Mouse (Mus musculus): ENCODE measurements around the gene Trove2. TPM values are rescaled to one million over a fixed set of nuclear protein-coding genes. Genes with fewer than 3 reads are reported as not detected.

Gene Trove2
- 17.4 and 19.4 TPM in 2 replicates for polyA plus RNA-seq (2014; fragmentation: Nextera tagmentation; extraction: Ambion mirVana)

- Histone ChIP-seq H3K9me3 (ENCODE audit: control insufficient read depth, low read length) (no peaks in the 10 kb centered on the region), H3K9ac (ENCODE audit: low read depth, low read length) (peak within 1 kb of the TSS; percentile 91), H3K27ac (replicated peaks; ENCODE audit: low read depth, low read length) (peak within 1 kb of the TSS; percentile 80), H3K4me2 (ENCODE audit: low read depth, low read length) (peak within 1 kb of the TSS; percentile 91), H3K36me3 (ENCODE audit: control insufficient read depth, insufficient read depth, low read length) (0 out of 2 replicates have a peak, but pooled peaks cover 3% of the 10 kb centered on the region), H3K4me1 (ENCODE audit: control insufficient read depth, insufficient read depth, low read length) (peaks cover 23% of the 10 kb centered on the region), H3K4me3 (ENCODE audit: low read depth, low read length) (peak within 1 kb of the TSS; percentile 90), H3K27me3 (replicated peaks; ENCODE audit: control insufficient read depth, insufficient read depth, low read length) (no peaks in the 10 kb centered on the region)
- WGBS = under 1% methylated on average over 45 of the region's 84 CpGs
- ATAC-seq (ENCODE audit: low read depth) (peak; percentile 97), DNase-seq (ENCODE audit: low spot score) (peak; percentile 99)
These were observed at the start of gene Trove2, which contains the start of gene Uchl5 for GRCm38 (mm10) chr1:143776446-143777411. Trove2 (minus strand) TSS chr1:143777068. Uchl5 (plus strand) TSS chr1:143777272.

GRCm38 (mm10) chr1:143822677-143823076 lies 45.8 kb upstream of the Trove2 start:
- DNase-seq (ENCODE audit: low spot score) (no peak), ATAC-seq (ENCODE audit: low read depth) (no peak)
- Histone ChIP-seq H3K4me1 (ENCODE audit: control insufficient read depth, insufficient read depth, low read length) (0 out of 2 replicates have a peak, but pooled peaks cover 3% of the 10 kb centered on the region), H3K9me3 (ENCODE audit: control insufficient read depth, low read length) (no peaks in the 10 kb centered on the region), H3K36me3 (ENCODE audit: control insufficient read depth, insufficient read depth, low read length) (no peaks in the 10 kb centered on the region), H3K27ac (replicated peaks; ENCODE audit: low read depth, low read length) (no peak overlapping the region), H3K27me3 (replicated peaks; ENCODE audit: control insufficient read depth, insufficient read depth, low read length) (no peaks in the 10 kb centered on the region), H3K4me2 (ENCODE audit: low read depth, low read length) (no peak overlapping the region), H3K9ac (ENCODE audit: low read depth, low read length) (no peak overlapping the region), H3K4me3 (ENCODE audit: low read depth, low read length) (no peak overlapping the region)
- WGBS = 85% methylated on average over 3 of the region's 3 CpGs

GRCm38 (mm10) chr1:143820096-143820877 lies 43.4 kb upstream of the Trove2 start:
- ATAC-seq (ENCODE audit: low read depth) (no peak), DNase-seq (ENCODE audit: low spot score) (peak; percentile 49)
- Histone ChIP-seq H3K27ac (replicated peaks; ENCODE audit: low read depth, low read length) (no peak overlapping the region; the same call in 1 of the 2 replicates), H3K9ac (ENCODE audit: low read depth, low read length) (no peak overlapping the region), H3K4me3 (ENCODE audit: low read depth, low read length) (no peak overlapping the region), H3K36me3 (ENCODE audit: control insufficient read depth, insufficient read depth, low read length) (no peaks in the 10 kb centered on the region), H3K9me3 (ENCODE audit: control insufficient read depth, low read length) (no peaks in the 10 kb centered on the region), H3K4me2 (ENCODE audit: low read depth, low read length) (no peak overlapping the region), H3K27me3 (replicated peaks; ENCODE audit: control insufficient read depth, insufficient read depth, low read length) (no peaks in the 10 kb centered on the region), H3K4me1 (ENCODE audit: control insufficient read depth, insufficient read depth, low read length) (0 out of 2 replicates have a peak, but pooled peaks cover 3% of the 10 kb centered on the region)
- 76% methylated on average over 2 of the region's 2 CpGs for WGBS

- WGBS = 43% methylated on average over 7 of the region's 7 CpGs
- H3K9ac ChIP-seq (ENCODE audit: low read depth, low read length) = no peak overlapping the region
- no peaks in the 10 kb centered on the region for H3K27me3 ChIP-seq (replicated peaks; ENCODE audit: control insufficient read depth, insufficient read depth, low read length)
- ATAC-seq (ENCODE audit: low read depth) = peak; percentile 91
- H3K27ac ChIP-seq (replicated peaks; ENCODE audit: low read depth, low read length) = no peak overlapping the region
- peak; percentile 76 for DNase-seq (ENCODE audit: low spot score)
- H3K4me2 ChIP-seq (ENCODE audit: low read depth, low read length) = no peak overlapping the region
- H3K36me3 ChIP-seq (ENCODE audit: control insufficient read depth, insufficient read depth, low read length) = no peaks in the 10 kb centered on the region
- H3K4me1 ChIP-seq (ENCODE audit: control insufficient read depth, insufficient read depth, low read length) = no peaks in the 10 kb centered on the region
- no peaks in the 10 kb centered on the region for H3K9me3 ChIP-seq (ENCODE audit: control insufficient read depth, low read length)
- H3K4me3 ChIP-seq (ENCODE audit: low read depth, low read length) = no peak overlapping the region
These were observed 37.0 kb upstream of the Trove2 start for GRCm38 (mm10) chr1:143813676-143814360.

GRCm38 (mm10) chr1:143809062-143809461 lies 32.2 kb upstream of the Trove2 start:
- Histone ChIP-seq H3K4me2 (ENCODE audit: low read depth, low read length) (no peak overlapping the region), H3K36me3 (ENCODE audit: control insufficient read depth, insufficient read depth, low read length) (peaks cover 11% of the 10 kb centered on the region), H3K4me1 (ENCODE audit: control insufficient read depth, insufficient read depth, low read length) (no peaks in the 10 kb centered on the region), H3K9me3 (ENCODE audit: control insufficient read depth, low read length) (no peaks in the 10 kb centered on the region), H3K4me3 (ENCODE audit: low read depth, low read length) (no peak overlapping the region), H3K9ac (ENCODE audit: low read depth, low read length) (no peak overlapping the region), H3K27ac (replicated peaks; ENCODE audit: low read depth, low read length) (no peak overlapping the region), H3K27me3 (replicated peaks; ENCODE audit: control insufficient read depth, insufficient read depth, low read length) (no peaks in the 10 kb centered on the region)
- WGBS = 94% methylated on average over 6 of the region's 6 CpGs
- DNase-seq (ENCODE audit: low spot score) = no peak
- ATAC-seq (ENCODE audit: low read depth) = no peak

GRCm38 (mm10) chr1:143803537-143803936 lies 26.7 kb upstream of the Trove2 start:
- no peak overlapping the region for H3K27ac ChIP-seq (replicated peaks; ENCODE audit: low read depth, low read length)
- ATAC-seq (ENCODE audit: low read depth) (peak; percentile 72; the same call in 1 of the 2 replicates), DNase-seq (ENCODE audit: low spot score) (peak; percentile 92)
- no peaks in the 10 kb centered on the region for H3K4me1 ChIP-seq (ENCODE audit: control insufficient read depth, insufficient read depth, low read length)
- H3K9me3 ChIP-seq (ENCODE audit: control insufficient read depth, low read length) = no peaks in the 10 kb centered on the region
- H3K4me3 ChIP-seq (ENCODE audit: low read depth, low read length) = no peak overlapping the region
- H3K9ac ChIP-seq (ENCODE audit: low read depth, low read length) = no peak overlapping the region
- H3K36me3 ChIP-seq (ENCODE audit: control insufficient read depth, insufficient read depth, low read length) = peaks cover 13% of the 10 kb centered on the region
- H3K4me2 ChIP-seq (ENCODE audit: low read depth, low read length) = no peak overlapping the region
- 34% methylated on average over 4 of the region's 4 CpGs for WGBS
- H3K27me3 ChIP-seq (replicated peaks; ENCODE audit: control insufficient read depth, insufficient read depth, low read length) = no peaks in the 10 kb centered on the region

- H3K4me2 ChIP-seq (ENCODE audit: low read depth, low read length) = no peak overlapping the region
- H3K9ac ChIP-seq (ENCODE audit: low read depth, low read length) = no peak overlapping the region
- ATAC-seq (ENCODE audit: low read depth) (no peak), DNase-seq (ENCODE audit: low spot score) (no peak)
- no peak overlapping the region for H3K4me3 ChIP-seq (ENCODE audit: low read depth, low read length)
- 0 out of 2 replicates have a peak, but pooled peaks cover 8% of the 10 kb centered on the region for H3K36me3 ChIP-seq (ENCODE audit: control insufficient read depth, insufficient read depth, low read length)
- no peaks in the 10 kb centered on the region for H3K9me3 ChIP-seq (ENCODE audit: control insufficient read depth, low read length)
- 77% methylated on average over 2 of the region's 2 CpGs for WGBS
- H3K4me1 ChIP-seq (ENCODE audit: control insufficient read depth, insufficient read depth, low read length) = no peaks in the 10 kb centered on the region
- H3K27me3 ChIP-seq (replicated peaks; ENCODE audit: control insufficient read depth, insufficient read depth, low read length) = no peaks in the 10 kb centered on the region
- no peak overlapping the region for H3K27ac ChIP-seq (replicated peaks; ENCODE audit: low read depth, low read length)
These were observed 11.8 kb upstream of the Trove2 start for GRCm38 (mm10) chr1:143788584-143789227.
